Mouse (Mus musculus): ENCODE data around the gene Abcb7.
"Not testable (repeated sequence)": the region's sequence is repeated elsewhere in the genome, so short reads cannot be mapped to it uniquely, and the experiment has no call there.

The Abcb7 gene

DNA sequence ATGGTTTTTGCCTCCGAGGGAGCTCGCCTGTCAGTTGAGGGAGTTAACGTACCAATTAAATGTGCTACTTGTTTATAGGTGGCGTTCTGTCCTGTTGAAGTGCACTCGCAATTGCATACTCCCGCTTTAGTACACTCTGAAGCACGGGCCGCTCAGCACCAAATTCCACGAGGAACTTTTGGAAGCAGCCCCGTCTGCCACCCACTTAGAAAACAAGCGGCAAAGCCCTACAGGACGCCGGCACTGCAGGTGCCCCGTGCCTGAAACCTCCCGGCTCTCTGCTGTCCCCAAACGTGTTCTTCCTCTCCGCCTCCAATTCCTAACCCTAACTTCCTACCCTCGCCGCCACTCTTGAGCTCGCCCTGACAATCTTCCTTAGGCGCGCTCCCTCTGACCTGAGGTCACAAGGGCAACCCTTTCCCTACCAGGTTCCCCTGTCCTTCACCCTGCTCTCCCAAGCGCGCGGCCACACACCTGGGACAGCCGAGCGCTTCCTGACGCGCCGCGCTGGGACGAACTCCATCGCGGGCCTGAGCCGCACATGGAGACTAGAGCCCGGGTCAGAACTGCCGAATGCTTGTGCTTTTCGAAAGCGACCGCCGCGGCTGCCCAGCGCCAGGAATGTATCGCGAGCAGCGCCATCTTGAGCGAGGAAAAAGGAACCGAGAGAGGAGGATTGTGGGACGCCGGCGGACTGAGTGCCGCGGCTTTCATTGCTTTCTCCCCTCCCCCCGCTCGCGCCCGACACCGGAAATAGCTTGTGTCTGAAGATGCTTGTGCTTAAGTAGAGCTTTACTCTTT, at the start of gene Abcb7:
Gene Abcb7 (minus strand): TSS at position 674 of the 801 bp plus-strand sequence.
- DNase-seq (ENCODE audit: low read depth, low spot score), result peak; percentile 85

DNA sequence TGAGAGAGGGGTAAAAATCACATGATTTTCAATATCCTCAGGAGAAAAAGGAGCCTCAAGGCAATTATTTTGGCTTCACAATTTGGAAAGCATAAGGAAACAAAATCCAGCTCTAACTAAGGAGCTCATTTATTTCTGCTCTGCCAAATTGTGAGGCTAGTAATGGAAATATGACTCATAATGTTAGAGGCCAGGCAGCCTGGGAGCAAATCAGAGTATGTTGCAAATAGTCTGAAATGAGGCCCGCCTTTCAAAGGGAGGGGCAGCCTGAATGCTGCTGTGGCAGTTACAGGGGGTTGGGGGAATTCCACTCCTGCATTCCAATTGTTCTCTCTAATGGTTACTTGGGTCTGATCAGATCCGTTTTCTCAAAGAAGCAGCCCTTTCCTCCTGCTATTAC, 48.1 kb upstream of the Abcb7 start:
- peak; percentile 5 for DNase-seq (ENCODE audit: low read depth, low spot score)

DNA sequence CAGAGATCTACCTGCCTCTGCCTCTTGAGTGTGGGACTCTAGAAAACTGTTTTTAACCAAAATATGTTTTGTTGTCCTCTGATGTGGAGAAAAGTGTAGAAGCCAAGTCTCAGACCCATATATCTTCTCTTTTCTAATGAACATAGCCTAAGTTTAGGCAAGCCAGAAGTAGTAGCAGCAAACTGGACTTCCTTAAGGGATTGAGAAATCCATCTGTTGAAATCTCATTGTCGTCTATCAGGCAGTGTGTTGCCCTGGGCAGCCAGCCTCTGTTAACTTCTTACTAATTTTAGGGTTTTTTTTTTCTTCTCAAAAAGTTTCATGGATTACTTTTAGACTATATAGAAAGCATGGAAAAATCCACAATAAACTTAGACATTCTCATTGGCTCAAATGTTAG, 38.8 kb upstream of the Abcb7 start:
- DNase-seq (ENCODE audit: low read depth, low spot score), result no peak

DNA sequence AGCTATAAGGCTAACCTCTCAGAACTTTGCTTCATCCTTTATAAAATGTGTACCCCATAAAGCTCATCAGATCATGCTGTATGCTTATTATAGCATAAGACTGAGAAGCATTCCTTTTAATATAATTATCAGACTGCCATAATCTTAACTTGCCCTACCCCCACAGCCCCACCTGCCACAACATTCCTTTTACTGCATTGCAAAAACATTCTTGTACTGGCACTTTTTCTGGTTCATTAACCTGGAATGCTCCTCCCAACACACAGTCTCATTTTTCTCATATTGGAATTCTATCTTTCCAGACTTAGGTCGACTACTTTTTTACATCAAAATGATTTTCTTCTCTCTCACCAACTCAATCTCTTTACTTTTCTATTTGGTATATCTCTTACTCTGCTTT, 19.8 kb upstream of the Abcb7 start:
- no peak for DNase-seq (ENCODE audit: low read depth, low spot score)

DNA sequence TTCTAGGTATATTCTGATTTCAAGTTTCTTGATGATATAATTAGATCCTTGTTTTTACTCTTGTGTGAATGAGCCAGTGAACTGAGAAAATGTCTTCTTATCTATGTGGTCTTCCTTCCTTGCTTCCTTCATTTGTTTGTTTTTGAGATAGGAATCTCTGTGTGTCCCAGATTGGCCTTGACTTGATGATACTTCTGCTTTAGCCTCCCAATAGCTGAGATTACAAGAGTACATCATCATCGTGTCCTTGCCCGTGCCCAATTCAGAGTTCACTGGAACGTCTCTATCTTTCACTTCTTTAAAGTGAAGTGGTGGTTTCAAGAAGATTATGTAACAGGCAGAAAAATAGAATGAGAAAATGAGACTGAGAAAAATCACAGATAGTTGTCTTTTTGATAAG, 14.5 kb upstream of the Abcb7 start:
- DNase-seq (ENCODE audit: low read depth, low spot score), result no peak

DNA sequence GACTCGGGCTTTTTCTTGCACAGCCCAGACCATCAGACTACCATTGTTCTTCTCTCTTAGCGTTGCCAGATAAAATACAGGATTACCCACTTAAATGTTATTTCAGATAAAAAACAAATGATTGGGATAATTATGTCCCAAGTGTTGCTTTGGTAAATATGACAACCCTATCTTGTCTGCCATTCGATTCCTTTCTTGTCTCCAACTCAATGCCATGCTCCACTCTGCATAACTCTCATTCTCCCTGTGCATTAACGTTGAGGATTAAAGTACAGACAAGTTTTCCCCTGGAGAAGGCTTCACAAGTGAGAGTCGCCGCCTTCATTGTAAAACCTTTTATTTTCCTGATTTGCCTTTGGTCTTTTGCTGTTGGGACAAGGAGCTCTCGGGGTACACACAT, 339 bp upstream of the Abcb7 start:
- DNase-seq (ENCODE audit: low read depth, low spot score), result no peak

DNA sequence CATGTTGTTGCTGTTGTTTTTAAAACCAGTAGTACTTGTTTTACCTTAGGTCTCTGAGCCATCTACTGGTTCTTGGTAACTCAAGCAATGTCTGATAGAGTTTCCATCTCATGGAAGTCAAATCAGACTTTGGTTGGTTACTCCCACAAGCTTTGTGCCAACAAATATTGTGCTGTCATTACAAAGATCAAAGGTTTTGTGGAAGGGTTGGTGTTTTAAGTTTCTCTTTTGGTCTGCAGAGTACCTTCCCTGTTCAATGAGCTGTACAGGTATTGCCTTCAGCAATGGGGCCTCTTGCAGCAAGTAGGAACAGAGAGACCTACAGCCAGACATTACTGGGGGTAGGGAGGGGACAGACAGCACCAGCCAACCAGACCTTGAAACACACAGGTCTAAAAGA, 5.5 kb downstream of the Abcb7 start:
- DNase-seq (ENCODE audit: low read depth, low spot score), result no peak

DNA sequence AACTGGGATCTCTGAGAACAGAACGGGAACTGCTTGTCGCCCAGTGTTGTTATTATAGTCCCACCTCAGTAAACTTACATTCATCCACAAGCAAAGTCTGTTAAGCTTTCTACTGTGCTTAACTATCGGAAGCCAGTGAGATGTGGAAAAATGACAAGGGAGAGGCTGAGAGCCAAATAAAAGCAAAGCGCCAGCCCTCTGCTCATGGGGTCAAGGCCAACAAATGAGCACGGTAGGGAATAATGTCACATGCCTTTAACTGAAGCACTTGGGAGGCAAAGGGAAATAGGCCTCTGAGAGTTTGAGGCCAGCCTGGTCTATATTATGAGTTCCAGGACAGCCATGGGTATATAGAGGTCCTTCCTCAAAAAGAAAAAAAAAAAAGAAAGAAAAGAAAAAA, 11.2 kb downstream of the Abcb7 start:
- DNase-seq (ENCODE audit: low read depth, low spot score), result no peak

DNA sequence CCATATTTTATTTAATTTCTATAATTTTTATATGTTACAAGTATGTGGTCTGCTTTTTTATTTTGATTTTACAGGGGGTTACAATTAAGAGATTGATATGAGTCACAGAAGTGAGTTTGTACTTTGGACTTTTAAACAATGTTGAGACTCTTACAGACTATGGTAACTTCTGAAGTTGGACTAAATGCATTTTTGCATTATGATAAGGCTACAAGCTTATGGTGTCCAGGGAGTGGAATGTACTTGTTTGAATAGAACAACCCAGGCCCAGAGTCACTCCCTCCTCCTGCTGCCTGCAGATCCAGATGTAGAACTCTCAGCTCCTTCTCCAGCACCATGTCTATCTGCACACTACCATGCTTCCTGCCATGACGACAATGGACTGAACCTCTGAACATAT, 12.5 kb downstream of the Abcb7 start:
- no peak for DNase-seq (ENCODE audit: low read depth, low spot score)

DNA sequence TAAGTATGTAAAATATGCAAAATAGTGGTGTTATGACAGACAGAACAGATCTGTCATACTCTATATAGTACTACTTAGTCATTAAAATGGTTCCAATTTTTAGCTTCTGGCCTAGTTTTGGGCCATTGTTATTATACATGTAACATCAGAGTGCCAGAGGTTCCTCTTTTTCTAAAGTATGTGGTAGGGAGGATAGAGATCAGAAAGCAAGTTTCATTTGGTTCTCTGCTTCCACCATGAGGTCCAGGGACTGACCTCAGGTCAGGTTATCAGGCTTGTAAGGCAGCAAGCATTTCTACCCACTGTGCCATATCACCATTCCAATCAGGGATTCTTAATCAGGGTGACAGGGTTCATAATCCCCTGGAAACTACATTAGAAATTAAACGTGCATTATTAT, 16.1 kb downstream of the Abcb7 start:
- no peak for DNase-seq (ENCODE audit: low read depth, low spot score)

DNA sequence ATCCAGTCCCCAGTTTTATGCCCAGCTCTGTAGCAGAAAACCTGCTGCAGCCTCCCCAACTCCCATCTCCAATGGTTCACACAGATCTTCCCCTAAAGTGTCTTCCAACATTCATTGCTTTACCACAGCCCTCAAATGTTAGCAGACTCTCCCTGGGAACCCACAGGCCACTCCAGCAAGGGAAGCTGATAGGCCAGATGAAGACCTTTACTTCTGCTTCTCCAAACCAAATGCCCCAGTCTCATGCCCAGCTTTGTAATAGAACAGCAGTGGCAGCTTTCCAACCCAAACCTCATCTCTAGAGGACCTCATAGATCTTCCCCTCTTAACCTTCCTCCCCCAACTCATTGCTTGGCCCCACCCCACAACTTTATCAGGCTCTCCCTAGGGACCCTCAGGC, 54.0 kb downstream of the Abcb7 start:
- no peak for DNase-seq (ENCODE audit: low read depth, low spot score)

DNA sequence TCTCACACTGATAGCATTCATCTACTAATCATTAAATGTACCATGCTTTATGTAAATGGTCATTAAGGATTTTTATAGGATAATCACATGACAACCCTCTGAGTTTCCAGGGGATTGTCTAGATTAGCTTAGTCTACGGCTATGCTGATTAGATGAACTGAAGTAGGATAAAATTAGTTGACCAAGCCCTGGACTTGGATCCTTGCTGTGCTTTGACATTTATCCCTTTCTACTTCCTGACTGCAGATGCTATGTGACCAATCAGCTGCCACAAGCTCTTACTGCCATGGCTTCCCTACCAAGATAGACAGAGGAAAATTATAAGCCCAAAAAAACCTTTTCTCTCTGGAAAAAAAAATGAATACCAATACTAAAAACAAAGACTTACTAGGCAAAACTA, 57.8 kb downstream of the Abcb7 start:
- no peak for DNase-seq (ENCODE audit: low read depth, low spot score)

DNA sequence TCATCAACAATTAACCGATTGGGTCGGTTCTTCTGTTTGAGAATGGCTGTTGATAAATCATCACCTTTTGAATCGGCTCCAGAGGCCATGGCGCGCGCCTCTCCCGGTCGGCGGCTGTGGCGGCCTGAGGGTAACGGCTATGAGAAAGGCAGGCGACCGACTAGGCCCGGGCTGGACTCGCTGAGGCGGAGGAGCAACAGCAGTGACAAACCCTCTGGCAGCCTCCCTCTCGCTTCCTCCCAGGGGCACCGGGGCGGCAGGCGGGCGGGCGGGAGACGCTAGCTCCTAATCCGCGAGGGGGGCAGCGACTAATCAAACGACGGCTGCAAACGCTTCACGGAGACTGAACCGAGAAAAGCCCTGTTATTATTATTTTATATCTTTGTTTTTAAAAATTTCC, 65.5 kb downstream of the Abcb7 start:
- not testable (repeated sequence) for DNase-seq (ENCODE audit: low read depth, low spot score)

DNA sequence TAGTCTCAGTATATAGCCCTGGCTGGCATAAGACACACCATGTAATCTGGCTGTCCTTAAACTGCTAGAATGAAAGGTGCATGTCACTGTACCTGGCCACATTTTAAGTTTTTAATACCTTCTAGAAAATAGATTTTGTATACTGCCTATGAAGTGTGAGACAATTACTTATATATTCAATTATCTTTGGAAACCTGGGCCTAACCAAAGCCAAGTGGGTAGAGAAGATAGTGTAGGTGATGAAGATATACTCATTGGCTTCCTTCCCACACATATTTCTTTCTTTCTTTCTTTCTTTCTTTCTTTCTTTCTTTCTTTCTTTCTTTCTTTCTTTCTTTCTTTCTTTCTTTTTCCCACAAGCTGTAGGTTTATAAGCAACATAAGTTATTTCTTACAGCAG, 121.9 kb downstream of the Abcb7 start:
- no peak for DNase-seq (ENCODE audit: low read depth, low spot score)

DNA sequence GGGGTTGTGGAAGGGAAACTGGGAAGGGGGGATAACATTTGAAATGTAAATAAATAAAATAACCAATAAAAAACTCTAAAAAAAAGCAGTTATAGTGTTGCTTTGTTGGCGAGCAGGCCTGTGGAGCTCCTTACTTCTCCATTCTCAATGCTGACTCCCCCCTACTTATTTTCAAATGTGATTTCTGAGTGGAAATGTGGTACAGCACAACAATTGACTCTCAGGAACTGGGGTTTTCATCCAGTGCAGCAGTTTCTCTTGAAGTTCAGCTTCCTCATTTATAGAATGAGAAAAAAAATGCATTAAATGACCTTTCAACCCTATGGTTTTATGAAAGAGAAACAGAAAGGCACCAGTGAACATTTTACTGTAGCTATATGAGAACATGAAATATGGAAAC, 133.8 kb downstream of the Abcb7 start:
- no peak for DNase-seq (ENCODE audit: low read depth, low spot score)

DNA sequence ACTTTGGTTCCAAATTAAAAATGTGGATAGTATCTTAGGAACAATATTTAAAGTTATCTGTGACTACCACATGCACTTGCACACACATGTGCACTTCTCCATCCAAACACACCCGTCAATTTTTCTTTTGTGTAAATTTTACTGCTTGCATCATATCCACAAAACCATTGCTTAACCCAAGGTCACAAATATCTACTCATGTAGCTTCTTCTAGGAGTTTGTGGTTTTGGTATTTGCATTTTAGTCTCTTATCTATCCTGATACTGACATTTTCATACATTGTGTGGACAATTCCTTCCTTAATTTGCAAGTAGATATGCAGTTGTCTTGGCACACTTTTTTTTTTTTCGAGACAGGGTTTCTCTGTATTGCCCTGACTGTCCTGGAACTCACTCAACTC, 149.3 kb downstream of the Abcb7 start:
- DNase-seq (ENCODE audit: low read depth, low spot score), result no peak

DNA sequence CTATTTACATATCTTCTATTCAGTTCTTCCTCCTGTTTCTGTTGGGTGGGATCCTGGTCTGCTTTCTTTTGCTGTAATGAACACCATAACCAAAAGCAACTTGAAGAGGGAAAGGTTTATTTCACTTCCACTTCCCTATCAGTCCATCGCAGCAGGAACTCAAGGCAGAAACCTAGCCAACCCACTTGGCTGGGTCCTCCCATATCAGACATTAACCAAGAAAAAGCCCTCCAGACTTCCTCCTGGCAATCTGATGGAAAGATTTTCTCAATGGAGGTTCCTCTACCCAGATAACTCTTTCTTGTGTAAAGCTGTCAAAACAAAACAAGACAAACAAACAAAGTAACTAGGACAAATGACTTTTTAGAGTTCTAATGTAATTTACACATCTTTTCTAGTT, 151.2 kb downstream of the Abcb7 start:
- DNase-seq (ENCODE audit: low read depth, low spot score), result no peak

DNA sequence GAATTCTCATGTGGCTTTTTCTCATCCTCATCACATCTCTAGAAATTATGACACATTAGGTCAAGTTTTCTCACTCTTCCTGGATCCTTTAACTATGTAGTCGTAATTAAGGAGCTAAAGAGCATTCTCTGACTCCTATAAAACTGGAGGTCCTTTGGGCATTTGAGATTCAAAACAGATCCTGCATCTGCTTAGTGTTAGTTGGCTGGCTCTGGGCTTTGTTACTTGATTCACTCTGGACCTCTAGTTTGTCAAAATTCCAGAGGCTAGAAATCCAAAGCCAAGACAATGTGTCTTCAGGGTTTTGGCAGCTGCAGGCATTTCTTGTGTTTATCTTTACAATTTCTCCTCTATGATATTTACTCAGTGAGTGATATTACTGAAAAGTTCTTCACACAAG, 157.1 kb downstream of the Abcb7 start:
- DNase-seq (ENCODE audit: low read depth, low spot score), result no peak
